Mouse (Mus musculus) neural tube, embryonic 14.5 days (tissue): ENCODE data around the gene Mgat1. TPM values are rescaled to one million over a fixed set of nuclear protein-coding genes. Genes with fewer than 3 reads are reported as not detected.

Experiments used
- ATAC-seq: fragments of 200-750 bp; cut with Nextera tagmentation; 2 replicates; pipeline ENCODE4 v1.8.0; 2017; ENCODE audit warnings: low read depth, mild to moderate bottlenecking, moderate TSS enrichment, moderate library complexity
- H3K27ac ChIP-seq: fragments of 300-500 bp; sonication (generic); 2 replicates; pipeline ENCODE4 v1.5.1; 2014; ENCODE audit warnings: low read depth, mild to moderate bottlenecking, control low read depth, low read length, moderate library complexity, mixed read lengths
- H3K27me3 ChIP-seq: fragments of 300-500 bp; sonication (generic); 2 replicates; pipeline ENCODE4 v1.6.1; 2014; ENCODE audit warnings: low read length; ENCODE audit not compliant: control insufficient read depth, insufficient read depth
- H3K36me3 ChIP-seq: fragments of 300-500 bp; sonication (generic); 2 replicates; pipeline ENCODE4 v1.6.1; 2014; ENCODE audit warnings: low read length, mixed read lengths; ENCODE audit not compliant: control insufficient read depth, insufficient read depth
- H3K4me1 ChIP-seq: fragments of 300-500 bp; sonication (generic); 2 replicates; pipeline ENCODE4 v1.6.1; 2014; ENCODE audit warnings: low read length; ENCODE audit not compliant: control insufficient read depth, insufficient read depth
- H3K4me2 ChIP-seq: fragments of 300-500 bp; sonication (generic); 2 replicates; pipeline ENCODE4 v1.6.1; 2014; ENCODE audit warnings: mild to moderate bottlenecking, low read depth, low read length, control low read depth
- H3K4me3 ChIP-seq: fragments of 300-500 bp; sonication (generic); 2 replicates; pipeline ENCODE4 v1.5.1; 2014; ENCODE audit warnings: low read depth, low read length, control low read depth, mixed read lengths
- H3K9ac ChIP-seq: fragments of 300-500 bp; sonication (generic); replicated peaks from 2 replicates; pipeline ENCODE4 v1.6.1; 2014; ENCODE audit warnings: low read depth, mild to moderate bottlenecking, control low read depth, low read length, mixed read lengths
- H3K9me3 ChIP-seq: fragments of 300-500 bp; sonication (generic); 2 replicates; pipeline ENCODE4 v1.6.1; 2016; ENCODE audit warnings: low read length; ENCODE audit not compliant: control insufficient read depth
- WGBS: fragments of 180-500 bp; shearing (Covaris S2); extraction: QIAGEN DNeasy Blood & Tissue Kit; methylation state at CpG from one replicate; pipeline ENCODE4 v1.1.7; 2014; 5-methylcytosine and 5-hydroxymethylcytosine counted together
- polyA plus RNA-seq: library from polyadenylated mRNA; unstranded; fragments of >200 nt; fragmentation: Nextera tagmentation; extraction: Ambion mirVana; gene quantifications from 2 replicates; pipeline ENCODE4 v1.2.1, GENCODE M21; 2014

Mgat1 gene
- polyA plus RNA-seq, 1 experiment from 2014 or later, result 22.6 TPM

DNA sequence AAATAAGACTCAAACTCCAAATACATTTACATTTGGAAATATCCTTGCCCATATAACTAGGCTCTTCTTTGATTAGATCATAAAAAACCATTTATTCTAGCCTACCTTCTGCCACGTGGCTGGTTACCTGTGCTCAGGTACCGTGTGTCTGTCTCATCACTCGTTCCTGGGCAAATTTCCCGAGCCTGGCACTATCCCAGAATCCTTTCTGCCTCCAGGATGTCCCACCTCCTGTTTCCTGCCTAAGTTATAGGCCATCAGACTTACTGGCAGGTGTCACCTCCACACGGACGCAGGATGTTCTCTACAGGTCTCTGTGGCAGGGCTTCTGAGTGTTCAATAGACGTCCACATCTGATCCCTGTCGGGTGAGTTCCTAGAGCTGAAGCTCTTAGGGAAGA is 21.1 kb downstream of the Mgat1 start:
- no peak overlapping the region for H3K9ac ChIP-seq
- H3K9me3 ChIP-seq, result no peaks in the 10 kb centered on the region
- no peak for ATAC-seq
- H3K4me1 ChIP-seq, result no peaks in the 10 kb centered on the region
- H3K27ac ChIP-seq, result no peak overlapping the region
- no peaks in the 10 kb centered on the region; the same call in 1 of the 2 replicates for H3K36me3 ChIP-seq
- H3K4me3 ChIP-seq, result no peak overlapping the region
- no peaks in the 10 kb centered on the region for H3K27me3 ChIP-seq
- WGBS, result 81% methylated on average over 8 of the region's 8 CpGs
- no peak overlapping the region for H3K4me2 ChIP-seq

DNA sequence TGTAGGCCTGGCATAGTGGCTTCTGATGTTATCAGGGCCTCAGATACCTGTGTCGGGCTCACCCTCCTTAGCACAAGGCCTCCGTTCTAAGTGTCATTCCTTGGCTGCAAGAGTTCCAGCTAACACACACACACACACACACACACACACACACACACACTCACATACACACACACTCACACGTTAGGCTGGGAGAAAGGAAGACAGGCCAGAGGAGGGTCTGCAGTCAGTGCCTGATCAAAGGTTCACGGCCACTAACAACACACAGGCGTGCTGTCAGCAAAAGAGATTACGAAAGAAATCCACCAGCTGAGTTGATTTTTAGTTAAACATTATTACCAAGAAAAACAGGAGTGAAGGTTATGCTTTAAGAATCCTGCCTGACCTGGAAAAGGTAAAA is 22.7 kb downstream of the Mgat1 start:
- no peaks in the 10 kb centered on the region; the same call in 1 of the 2 replicates for H3K36me3 ChIP-seq
- no peaks in the 10 kb centered on the region for H3K27me3 ChIP-seq
- no peaks in the 10 kb centered on the region for H3K9me3 ChIP-seq
- no peak overlapping the region for H3K4me3 ChIP-seq
- H3K9ac ChIP-seq, result no peak overlapping the region
- 94% methylated on average over 6 of the region's 6 CpGs for WGBS
- no peaks in the 10 kb centered on the region for H3K4me1 ChIP-seq
- H3K27ac ChIP-seq, result no peak overlapping the region
- H3K4me2 ChIP-seq, result no peak overlapping the region
- ATAC-seq, result no peak

GRCm38 (mm10) chr11:49267316-49267715 is 23.3 kb downstream of the Mgat1 start:
- WGBS, result 82% methylated on average over 10 of the region's 10 CpGs
- no peaks in the 10 kb centered on the region for H3K27me3 ChIP-seq

GRCm38 (mm10) chr11:49267970-49268579 is 24.1 kb downstream of the Mgat1 start:
- Histone ChIP-seq H3K27ac (no peak overlapping the region), H3K9ac (no peak overlapping the region), H3K4me1 (no peaks in the 10 kb centered on the region), H3K36me3 (no peaks in the 10 kb centered on the region), H3K4me3 (no peak overlapping the region), H3K27me3 (no peaks in the 10 kb centered on the region), H3K9me3 (no peaks in the 10 kb centered on the region), H3K4me2 (no peak overlapping the region)
- ATAC-seq, result no peak
- 78% methylated on average over 15 of the region's 15 CpGs for WGBS

More at GRCm38 (mm10) chr11:49267316-49267715, 23.3 kb downstream of the Mgat1 start:
- Histone ChIP-seq H3K36me3 (no peaks in the 10 kb centered on the region), H3K4me3 (no peak overlapping the region), H3K4me1 (no peaks in the 10 kb centered on the region), H3K27ac (no peak overlapping the region), H3K4me2 (no peak overlapping the region), H3K9me3 (no peaks in the 10 kb centered on the region), H3K9ac (no peak overlapping the region)
- ATAC-seq, result no peak

DNA sequence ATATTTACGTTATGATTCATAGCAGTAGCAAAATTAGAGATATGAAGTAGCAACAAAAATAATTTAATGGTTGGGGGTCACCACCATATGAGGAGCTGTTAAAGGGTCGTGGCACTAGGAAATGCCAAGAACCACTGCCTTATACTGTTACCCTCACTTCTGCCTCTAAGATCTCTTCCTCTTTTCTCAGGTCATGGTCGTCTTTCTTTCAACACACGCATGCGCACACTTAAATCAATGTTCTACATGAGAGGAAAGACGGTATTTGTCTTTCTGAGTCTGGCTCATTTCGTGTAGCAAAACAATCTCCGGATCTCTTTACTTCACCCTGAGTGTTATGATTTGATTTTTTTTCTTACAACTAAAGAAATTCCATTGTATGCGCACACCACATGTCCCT is 25.8 kb downstream of the Mgat1 start:
- Histone ChIP-seq H3K4me1 (no peaks in the 10 kb centered on the region), H3K4me3 (no peak overlapping the region), H3K9ac (no peak overlapping the region), H3K4me2 (no peak overlapping the region), H3K9me3 (no peaks in the 10 kb centered on the region), H3K36me3 (no peaks in the 10 kb centered on the region), H3K27me3 (no peaks in the 10 kb centered on the region), H3K27ac (no peak overlapping the region)
- 92% methylated on average over 9 of the region's 9 CpGs for WGBS
- ATAC-seq, result no peak

- H3K4me1 ChIP-seq, result no peaks in the 10 kb centered on the region
- no peak for ATAC-seq
- H3K27ac ChIP-seq, result no peak overlapping the region
- H3K9me3 ChIP-seq, result no peaks in the 10 kb centered on the region
- no peaks in the 10 kb centered on the region for H3K27me3 ChIP-seq
- H3K36me3 ChIP-seq, result no peaks in the 10 kb centered on the region
- no peak overlapping the region for H3K4me2 ChIP-seq
- H3K9ac ChIP-seq, result no peak overlapping the region
- WGBS, result 93% methylated on average over 4 of the region's 4 CpGs
- no peak overlapping the region for H3K4me3 ChIP-seq
Measured at GRCm38 (mm10) chr11:49270368-49270767, 26.4 kb downstream of the Mgat1 start.

GRCm38 (mm10) chr11:49271334-49271733 is 27.3 kb downstream of the Mgat1 start:
- peak; percentile 42; the same call in 1 of the 2 replicates for ATAC-seq
- 32% methylated on average over 7 of the region's 7 CpGs for WGBS
- no peak overlapping the region for H3K9ac ChIP-seq
- H3K27ac ChIP-seq, result no peak overlapping the region
- no peaks in the 10 kb centered on the region for H3K36me3 ChIP-seq
- no peak overlapping the region for H3K4me3 ChIP-seq
- H3K4me2 ChIP-seq, result no peak overlapping the region
- no peaks in the 10 kb centered on the region for H3K9me3 ChIP-seq
- H3K4me1 ChIP-seq, result no peaks in the 10 kb centered on the region
- H3K27me3 ChIP-seq, result no peaks in the 10 kb centered on the region

GRCm38 (mm10) chr11:49273834-49274519 is 30.0 kb downstream of the Mgat1 start:
- WGBS, result 38% methylated on average over 11 of the region's 11 CpGs
- H3K4me2 ChIP-seq, result no peak overlapping the region
- no peak overlapping the region for H3K4me3 ChIP-seq
- H3K9me3 ChIP-seq, result no peaks in the 10 kb centered on the region
- no peaks in the 10 kb centered on the region for H3K4me1 ChIP-seq
- H3K27ac ChIP-seq, result peak overlapping the region; percentile 28; the same call in 1 of the 2 replicates
- peak; percentile 63 for ATAC-seq
- H3K36me3 ChIP-seq, result no peaks in the 10 kb centered on the region
- H3K27me3 ChIP-seq, result no peaks in the 10 kb centered on the region
- H3K9ac ChIP-seq, result no peak overlapping the region

GRCm38 (mm10) chr11:49278222-49278621 is 34.2 kb downstream of the Mgat1 start, which contains the start of gene Olfr1393:
TSS of gene Olfr1393 (plus strand) at chr11:49278304.
- Histone ChIP-seq H3K4me1 (no peaks in the 10 kb centered on the region), H3K9me3 (no peaks in the 10 kb centered on the region), H3K9ac (no peak within 1 kb of the TSS), H3K27me3 (no peaks in the 10 kb centered on the region), H3K27ac (no peak within 1 kb of the TSS), H3K4me2 (no peak within 1 kb of the TSS), H3K4me3 (no peak within 1 kb of the TSS), H3K36me3 (no peaks in the 10 kb centered on the region)
- ATAC-seq, result no peak
- WGBS, result 74% methylated on average over 3 of the region's 3 CpGs
